Mouse (Mus musculus) R1 (cell line): ENCODE data around the gene Ldlr.
"Not testable (repeated sequence)": the region's sequence is repeated elsewhere in the genome, so short reads cannot be mapped to it uniquely, and the experiment has no call there.

ENCODE experiments used
- DNase-seq: peaks from one replicate; pipeline ENCODE4 v3.0.0-alpha.2; 2018; ENCODE audit warnings: low read depth, low spot score

Ldlr gene

GRCm38 (mm10) chr9:21723377-21724146, at the start of gene Ldlr:
TSS of gene Ldlr (plus strand) at chr9:21723483.
- DNase-seq, result peak; percentile 99

- DNase-seq, result no peak
These were observed 45.6 kb upstream of the Ldlr start for GRCm38 (mm10) chr9:21677706-21678105.

DNA sequence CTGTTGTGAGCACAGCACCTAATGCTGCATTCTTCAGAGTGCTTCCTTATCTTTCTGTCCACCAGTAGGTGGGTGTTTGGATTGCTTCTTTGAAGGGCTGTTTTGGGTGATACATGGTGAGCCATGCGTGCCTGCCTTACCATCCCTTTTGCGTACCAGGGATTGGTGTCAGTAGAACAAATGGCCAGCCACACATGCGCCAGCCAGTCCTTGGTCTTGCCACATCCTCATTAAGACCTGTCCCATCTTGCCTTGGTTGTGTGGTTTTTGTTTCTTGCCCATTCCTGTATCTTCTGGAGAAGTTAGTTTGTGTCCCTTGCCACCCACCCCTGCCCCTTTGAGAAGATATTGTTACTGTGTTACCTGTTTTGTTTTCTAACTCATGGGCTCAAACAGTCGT, 42.8 kb upstream of the Ldlr start:
- no peak for DNase-seq

- DNase-seq, result peak; percentile 38
These were observed 40.5 kb upstream of the Ldlr start for GRCm38 (mm10) chr9:21682827-21683226.

DNA sequence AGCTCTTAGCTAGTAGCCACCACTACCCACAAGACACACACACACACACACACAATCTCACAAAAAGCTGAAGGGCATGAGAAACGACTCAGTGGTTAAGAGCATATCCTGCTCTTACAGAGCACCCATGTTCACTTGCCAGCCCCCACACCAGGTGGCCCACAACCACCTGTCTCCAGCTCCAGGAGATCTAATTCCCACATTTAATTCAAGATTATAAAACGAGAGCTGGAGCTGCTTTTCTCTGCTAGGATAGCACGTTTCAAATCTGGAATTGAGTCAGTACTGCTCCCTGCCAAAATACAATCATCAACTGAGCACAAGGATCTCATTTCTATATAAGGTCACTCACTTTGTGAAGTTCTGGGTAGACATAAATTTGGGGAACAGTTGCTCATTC, 39.4 kb upstream of the Ldlr start:
- no peak for DNase-seq

DNA sequence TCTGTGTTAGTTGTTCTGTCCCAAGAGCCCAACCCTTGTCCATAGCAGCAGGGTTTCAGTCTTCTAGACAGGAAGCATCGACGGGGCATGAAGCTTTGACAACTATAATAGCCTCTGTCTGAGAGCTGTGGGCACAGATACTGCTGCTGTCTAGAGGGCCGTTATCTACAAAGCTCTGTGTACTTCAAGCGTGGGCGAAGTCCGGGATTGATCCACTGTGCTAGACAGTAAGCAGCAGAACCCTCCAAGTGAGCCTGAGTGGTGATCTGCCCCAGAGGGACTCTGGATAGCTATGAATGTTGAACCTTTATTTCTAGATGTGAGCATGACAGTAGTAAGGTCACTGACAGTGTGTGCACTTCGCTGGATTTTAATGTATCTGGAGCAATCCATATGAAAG, 34.7 kb upstream of the Ldlr start:
- DNase-seq, result no peak

DNA sequence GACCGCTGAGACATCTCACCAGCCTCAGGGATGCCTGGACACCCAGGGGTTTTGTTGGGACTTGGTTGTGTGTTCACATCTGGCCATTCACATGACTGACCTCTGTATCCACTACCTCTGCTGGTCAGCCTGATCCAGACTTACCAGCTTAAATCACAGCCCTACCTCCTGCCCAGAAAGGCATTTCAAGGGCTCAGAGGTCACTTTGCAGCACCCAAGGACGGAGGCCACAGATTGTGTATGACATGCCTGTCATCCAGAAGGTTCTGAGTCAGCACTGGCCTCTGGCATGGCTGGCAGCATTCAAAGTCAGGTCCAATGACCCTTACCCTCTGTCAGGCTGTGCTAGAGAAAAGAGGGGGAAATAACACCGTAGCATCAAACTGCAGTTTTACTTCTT, 33.3 kb upstream of the Ldlr start:
- no peak for DNase-seq

DNA sequence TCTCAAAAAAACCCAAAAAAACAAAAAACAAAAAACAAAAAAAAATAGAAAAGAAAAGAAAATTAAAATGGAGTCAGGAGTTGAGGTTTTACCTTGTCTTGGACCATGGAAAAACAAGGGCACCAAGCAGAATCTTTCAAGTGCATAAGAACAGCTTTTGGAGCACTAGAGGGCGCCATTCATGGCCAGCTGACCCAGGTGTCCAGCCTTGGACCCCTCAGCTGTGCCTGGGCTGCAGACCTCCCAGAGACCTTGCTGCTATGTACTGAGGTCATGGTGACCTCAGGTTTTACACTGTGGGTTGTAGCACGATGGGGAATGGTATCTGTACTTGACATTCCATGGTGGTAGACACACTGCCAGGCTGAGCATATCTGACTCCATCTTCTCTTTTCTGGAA, 31.4 kb upstream of the Ldlr start:
- DNase-seq, result peak; percentile 36

DNA sequence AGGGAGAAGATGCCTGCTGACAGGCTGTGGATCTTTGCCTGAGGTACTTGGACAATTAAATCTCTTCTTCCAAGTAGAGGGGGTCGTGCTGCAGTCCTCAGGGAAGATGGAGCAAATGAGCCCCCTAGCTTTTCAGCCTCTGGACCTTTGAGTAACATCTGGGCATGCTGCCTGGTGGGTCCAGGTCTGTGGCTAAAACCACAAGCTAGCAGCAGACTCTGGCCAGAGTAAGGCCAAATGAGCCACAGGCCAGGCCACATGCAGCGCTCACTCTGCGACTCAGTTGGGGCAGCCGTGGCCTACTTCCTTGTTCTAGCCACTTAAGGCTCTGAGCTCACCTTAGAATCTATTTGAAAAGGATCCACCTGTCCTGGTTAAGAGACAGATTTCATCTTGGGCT, 30.8 kb upstream of the Ldlr start:
- no peak for DNase-seq

GRCm38 (mm10) chr9:21694071-21694470, 29.2 kb upstream of the Ldlr start:
- no peak for DNase-seq

GRCm38 (mm10) chr9:21695229-21695792, 28.0 kb upstream of the Ldlr start:
- no peak for DNase-seq

DNA sequence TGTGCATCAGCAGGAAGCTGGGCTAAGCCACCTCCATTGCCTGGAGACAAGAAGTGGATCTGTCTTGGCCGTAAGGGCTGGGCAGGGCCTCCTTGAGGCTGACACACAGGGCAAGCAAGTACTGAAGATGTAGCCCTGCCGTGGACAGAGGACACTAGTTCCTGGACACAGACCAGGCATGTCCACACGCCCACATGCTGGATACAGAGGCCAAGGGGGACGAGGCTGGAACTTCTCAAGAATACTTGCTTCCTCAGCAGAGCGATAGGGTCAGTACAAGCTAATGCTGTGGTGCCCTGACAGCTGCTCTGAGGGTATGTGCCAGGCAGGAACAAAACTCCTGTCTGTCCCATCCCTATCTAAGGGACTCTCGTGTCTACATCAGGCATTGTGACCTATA, 26.2 kb upstream of the Ldlr start:
- no peak for DNase-seq

DNA sequence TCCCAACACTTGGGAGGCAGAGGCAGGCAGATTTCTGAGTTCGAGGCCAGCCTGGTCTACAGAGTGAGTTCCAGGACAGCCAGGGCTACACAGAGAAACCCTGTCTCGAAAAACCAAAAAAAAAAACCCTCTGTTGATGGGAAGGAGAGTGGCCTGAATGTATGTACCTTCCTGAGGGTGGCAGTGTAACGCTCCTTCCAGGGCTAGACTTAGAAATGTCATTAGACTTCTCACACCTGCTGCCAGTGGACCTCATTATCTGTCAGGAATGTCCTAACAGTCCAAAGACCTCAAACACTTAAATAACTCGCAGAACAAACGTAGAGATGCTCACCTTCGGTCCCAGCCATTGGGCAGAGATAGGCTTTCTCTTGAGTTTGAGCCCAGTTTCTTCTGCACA, 24.0 kb upstream of the Ldlr start:
- DNase-seq, result not testable (repeated sequence)

DNA sequence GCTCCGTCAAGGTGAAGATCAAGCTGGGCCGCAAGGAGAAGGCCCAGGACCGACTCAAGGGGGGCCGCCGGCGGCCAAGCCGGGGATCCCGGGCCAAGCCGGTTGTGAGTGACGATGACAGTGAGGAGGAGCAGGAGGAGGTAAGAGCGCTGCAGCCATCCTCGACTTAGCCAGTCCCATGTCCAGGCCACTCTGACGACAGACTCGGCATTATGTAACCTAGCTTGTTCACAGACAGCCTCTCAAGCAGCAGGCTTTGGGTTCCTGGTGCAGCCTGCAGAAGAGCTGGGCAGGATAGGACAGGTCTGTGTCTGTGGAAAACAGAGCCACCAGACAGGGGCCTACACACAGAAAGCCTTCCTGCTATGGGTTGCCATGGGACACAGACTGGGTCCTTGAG, 22.2 kb upstream of the Ldlr start:
- DNase-seq, result no peak

DNA sequence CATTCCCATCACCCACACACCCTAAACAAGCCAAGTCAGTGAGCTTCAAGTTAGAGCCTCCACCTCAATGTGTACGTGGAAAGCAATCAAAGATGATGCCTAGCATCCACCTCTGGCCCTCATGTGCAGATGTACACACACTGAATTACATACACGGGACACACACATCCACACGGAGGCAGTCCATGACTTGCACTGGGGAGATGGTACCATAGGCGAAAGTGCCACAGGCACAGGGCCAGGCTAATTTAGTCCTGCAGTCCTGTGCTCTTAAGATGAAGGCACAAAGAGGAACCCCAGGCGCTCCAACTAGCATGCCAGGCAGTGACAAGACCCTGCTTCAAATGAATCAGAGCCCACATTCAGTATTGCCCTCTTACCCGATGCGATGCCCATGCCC, 19.8 kb upstream of the Ldlr start:
- no peak for DNase-seq

DNA sequence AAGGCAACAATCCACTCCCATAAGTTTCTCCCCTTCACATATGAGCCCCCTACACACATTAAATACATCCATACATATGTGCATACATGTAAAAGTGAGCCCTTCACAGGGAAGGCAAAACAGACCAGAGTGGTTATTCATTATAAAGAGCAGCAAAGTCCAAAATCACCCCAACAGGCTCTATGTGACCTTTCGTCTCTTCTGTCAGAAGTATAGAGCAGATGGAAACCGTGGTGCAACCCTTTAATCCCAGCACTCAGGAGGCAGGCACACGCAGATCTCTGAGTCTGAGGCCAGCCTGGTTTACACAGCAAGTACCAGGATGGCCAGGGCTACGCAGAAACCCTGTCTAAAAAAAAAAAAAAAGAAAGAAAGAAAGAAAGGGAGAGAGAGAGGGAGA, 17.2 kb upstream of the Ldlr start:
- DNase-seq, result no peak

GRCm38 (mm10) chr9:21706586-21707265, 16.6 kb upstream of the Ldlr start:
- DNase-seq, result peak; percentile 68

- no peak for DNase-seq
These were observed 13.9 kb upstream of the Ldlr start for GRCm38 (mm10) chr9:21709340-21709739.

DNA sequence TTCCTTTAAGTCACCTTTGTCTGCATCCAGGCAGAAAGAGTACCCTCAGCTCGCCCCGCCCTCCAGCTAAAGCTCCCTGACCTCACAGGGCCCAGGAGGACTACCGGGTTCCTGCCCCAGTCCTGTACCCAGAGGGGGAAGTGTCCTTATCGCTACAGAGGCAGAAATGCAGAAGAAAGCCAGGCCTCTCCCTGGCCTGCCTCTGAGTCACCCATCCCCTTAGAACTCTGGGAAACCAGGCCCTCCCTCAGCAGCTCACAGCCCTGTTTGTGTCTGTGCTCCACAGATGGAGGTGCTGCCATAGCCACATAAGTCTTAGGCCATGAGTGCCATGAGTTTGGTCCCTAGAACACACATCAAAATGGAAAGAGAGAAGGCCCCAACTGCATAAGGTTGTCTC, 8.0 kb upstream of the Ldlr start:
- no peak for DNase-seq

- no peak for DNase-seq
These were observed 6.3 kb upstream of the Ldlr start for GRCm38 (mm10) chr9:21717015-21717414.

DNA sequence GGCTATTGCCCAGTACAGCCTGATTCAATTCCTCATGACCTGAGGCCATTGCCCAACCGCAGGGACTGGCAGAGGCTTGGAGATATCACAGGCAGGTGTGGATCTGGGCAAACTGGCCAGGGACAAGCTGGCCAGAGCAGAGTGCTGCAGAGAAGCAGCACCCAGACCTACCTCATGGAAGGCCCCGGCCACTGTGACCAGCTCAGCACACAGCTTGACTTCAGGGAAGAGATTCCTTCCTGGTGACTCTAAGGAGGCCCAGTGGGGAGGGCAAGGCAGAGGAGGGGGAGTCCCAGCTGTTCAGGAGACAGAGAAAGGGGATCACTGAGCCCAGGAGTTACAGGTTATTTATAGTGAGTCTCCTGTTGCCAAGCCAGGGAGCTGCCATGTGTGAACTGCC, 2.2 kb upstream of the Ldlr start:
- DNase-seq, result no peak

DNA sequence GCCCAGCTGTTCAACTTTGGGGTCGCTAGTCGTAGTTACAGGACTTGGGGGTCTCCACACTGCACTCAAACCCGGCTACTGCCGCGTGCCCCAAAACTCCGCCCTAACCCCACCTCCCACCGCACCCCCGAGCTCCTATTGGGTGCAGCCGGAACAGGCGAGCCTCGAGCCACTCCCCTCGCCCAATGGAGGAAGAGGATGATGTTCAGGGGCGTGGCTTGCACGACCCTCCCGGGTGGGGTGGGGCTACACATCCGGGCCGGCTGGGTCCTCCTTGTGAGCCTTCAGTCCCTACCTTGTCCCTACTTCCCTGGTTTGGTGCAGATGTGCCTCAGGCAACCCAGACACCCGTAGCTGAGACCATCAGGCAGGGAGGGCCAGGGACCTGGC, 859 bp downstream of the Ldlr start:
- DNase-seq, result peak; percentile 97
